Mouse (Mus musculus): ENCODE results near the gene Arl1.

- no peak for TF ChIP-seq CTCF (IDR thresholded peaks at IDR 0.05; ENCODE audit: low read depth)
- no peak for TF ChIP-seq EP300 (optimal IDR thresholded peaks at IDR 0.05)
Measured at GRCm38 (mm10) chr10:88716986-88717755, 13.5 kb upstream of the Arl1 start.
